Mouse (Mus musculus) testis, adult 2 months (tissue): ENCODE measurements around the gene Gm9837.

Source experiments
- CTCF ChIP-seq: fragments of 200-500 bp; IDR thresholded peaks from 2 replicates; pipeline ENCODE4 v1.5.1; 2012; ENCODE audit warnings: low read depth, mild to moderate bottlenecking, inconsistent platforms, low read length, moderate library complexity; ENCODE audit not compliant: control insufficient read depth, insufficient read depth, insufficient replicate concordance
- POLR2A ChIP-seq: fragments of 200-500 bp; IDR thresholded peaks from 2 replicates; pipeline ENCODE4 v1.6.1; 2012; ENCODE audit warnings: low read depth, mild to moderate bottlenecking, inconsistent platforms, low read length, moderate library complexity; ENCODE audit not compliant: control insufficient read depth

GRCm38 (mm10) chr11:53486351-53486750 lies 16.1 kb upstream of the Gm9837 start:
- no peak for TF ChIP-seq POLR2A
- no peak for TF ChIP-seq CTCF
